Mouse (Mus musculus) stomach, embryonic 16.5 days (tissue): ENCODE measurements around the gene Tnrc6c. TPM values are rescaled to one million over a fixed set of nuclear protein-coding genes. Genes with fewer than 3 reads are reported as not detected.

Experiments used
- ATAC-seq: fragments of 200-750 bp; cut with Nextera tagmentation; 2 replicates; pipeline ENCODE4 v1.8.0; 2017; ENCODE audit warnings: moderate number of reproducible peaks, moderate TSS enrichment; ENCODE audit not compliant: insufficient read depth, low FRiP score
- H3K27ac ChIP-seq: fragments of 300-500 bp; sonication (generic); 2 replicates; pipeline ENCODE4 v1.5.1; 2014; ENCODE audit warnings: low read length
- H3K27me3 ChIP-seq: fragments of 300-500 bp; sonication (generic); 2 replicates; pipeline ENCODE4 v1.6.1; 2014; ENCODE audit warnings: low read length, control low read depth, mixed read lengths; ENCODE audit not compliant: control insufficient read depth, insufficient read depth
- H3K36me3 ChIP-seq: fragments of 300-500 bp; sonication (generic); 2 replicates; pipeline ENCODE4 v1.6.1; 2014; ENCODE audit warnings: low read length; ENCODE audit not compliant: control insufficient read depth, insufficient read depth
- H3K4me1 ChIP-seq: fragments of 300-500 bp; sonication (generic); 2 replicates; pipeline ENCODE4 v1.6.1; 2014; ENCODE audit warnings: low read length, control low read depth, mixed read lengths; ENCODE audit not compliant: control insufficient read depth, insufficient read depth
- H3K4me2 ChIP-seq: fragments of 300-500 bp; sonication (generic); 2 replicates; pipeline ENCODE4 v1.6.1; 2014; ENCODE audit warnings: low read depth, low read length, mixed read lengths
- H3K4me3 ChIP-seq: fragments of 300-500 bp; sonication (generic); replicated peaks from 2 replicates; pipeline ENCODE4 v1.5.1; 2014; ENCODE audit warnings: mild to moderate bottlenecking, low read length
- H3K9ac ChIP-seq: fragments of 300-500 bp; sonication (generic); 2 replicates; pipeline ENCODE4 v1.6.1; 2014; ENCODE audit warnings: low read length
- H3K9me3 ChIP-seq: fragments of 300-500 bp; sonication (generic); replicated peaks from 2 replicates; pipeline ENCODE4 v1.6.1; 2016; ENCODE audit warnings: low read length, control low read depth; ENCODE audit not compliant: control insufficient read depth
- WGBS: fragments of 180-500 bp; shearing (Covaris S2); extraction: QIAGEN DNeasy Blood & Tissue Kit; methylation state at CpG from one replicate; pipeline ENCODE4 v1.1.7; 2014; 5-methylcytosine and 5-hydroxymethylcytosine counted together
- polyA plus RNA-seq: library from polyadenylated mRNA; unstranded; fragments of >200 nt; fragmentation: Nextera tagmentation; extraction: Ambion mirVana; gene quantifications from 2 replicates; pipeline ENCODE4 v1.2.1, GENCODE M21; 2015

Tnrc6c gene
- polyA plus RNA-seq, 1 experiment from 2014 or later: 10.2 TPM

- H3K27ac ChIP-seq: no peak overlapping the region
- no peaks in the 10 kb centered on the region for H3K27me3 ChIP-seq
- no peak overlapping the region for H3K4me3 ChIP-seq
- ATAC-seq: no peak
- no peak overlapping the region for H3K9ac ChIP-seq
- H3K9me3 ChIP-seq: no peaks in the 10 kb centered on the region
- no peaks in the 10 kb centered on the region for H3K36me3 ChIP-seq
- WGBS: 63% methylated on average over 4 of the region's 4 CpGs
- H3K4me2 ChIP-seq: no peak overlapping the region
- H3K4me1 ChIP-seq: no peaks in the 10 kb centered on the region
These were observed 7.3 kb upstream of the Tnrc6c start for GRCm38 (mm10) chr11:117646786-117647185.

DNA sequence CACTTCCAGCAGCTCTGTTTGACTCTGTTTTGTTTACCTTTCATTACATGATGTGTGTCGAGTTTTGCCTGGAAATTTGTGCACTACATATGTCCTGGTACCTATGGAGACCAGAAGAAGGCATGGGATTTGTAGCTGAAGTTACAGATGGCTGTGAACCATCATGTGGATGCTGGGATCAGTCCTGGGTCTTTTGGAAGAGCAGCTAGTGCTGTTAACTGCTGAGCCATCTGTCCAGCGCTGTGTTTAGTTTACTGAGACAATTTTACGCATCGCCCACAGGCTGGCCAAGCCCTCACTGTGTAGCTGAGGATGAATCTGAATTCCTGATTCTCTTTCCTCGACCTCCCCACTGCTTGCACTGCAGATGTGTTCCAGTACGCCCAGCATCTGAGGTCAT is 6.1 kb upstream of the Tnrc6c start:
- Histone ChIP-seq H3K4me2 (no peak overlapping the region), H3K4me3 (no peak overlapping the region), H3K4me1 (no peaks in the 10 kb centered on the region), H3K36me3 (no peaks in the 10 kb centered on the region), H3K9me3 (no peaks in the 10 kb centered on the region), H3K27me3 (no peaks in the 10 kb centered on the region), H3K9ac (no peak overlapping the region), H3K27ac (no peak overlapping the region)
- WGBS: 63% methylated on average over 6 of the region's 6 CpGs
- ATAC-seq: no peak

DNA sequence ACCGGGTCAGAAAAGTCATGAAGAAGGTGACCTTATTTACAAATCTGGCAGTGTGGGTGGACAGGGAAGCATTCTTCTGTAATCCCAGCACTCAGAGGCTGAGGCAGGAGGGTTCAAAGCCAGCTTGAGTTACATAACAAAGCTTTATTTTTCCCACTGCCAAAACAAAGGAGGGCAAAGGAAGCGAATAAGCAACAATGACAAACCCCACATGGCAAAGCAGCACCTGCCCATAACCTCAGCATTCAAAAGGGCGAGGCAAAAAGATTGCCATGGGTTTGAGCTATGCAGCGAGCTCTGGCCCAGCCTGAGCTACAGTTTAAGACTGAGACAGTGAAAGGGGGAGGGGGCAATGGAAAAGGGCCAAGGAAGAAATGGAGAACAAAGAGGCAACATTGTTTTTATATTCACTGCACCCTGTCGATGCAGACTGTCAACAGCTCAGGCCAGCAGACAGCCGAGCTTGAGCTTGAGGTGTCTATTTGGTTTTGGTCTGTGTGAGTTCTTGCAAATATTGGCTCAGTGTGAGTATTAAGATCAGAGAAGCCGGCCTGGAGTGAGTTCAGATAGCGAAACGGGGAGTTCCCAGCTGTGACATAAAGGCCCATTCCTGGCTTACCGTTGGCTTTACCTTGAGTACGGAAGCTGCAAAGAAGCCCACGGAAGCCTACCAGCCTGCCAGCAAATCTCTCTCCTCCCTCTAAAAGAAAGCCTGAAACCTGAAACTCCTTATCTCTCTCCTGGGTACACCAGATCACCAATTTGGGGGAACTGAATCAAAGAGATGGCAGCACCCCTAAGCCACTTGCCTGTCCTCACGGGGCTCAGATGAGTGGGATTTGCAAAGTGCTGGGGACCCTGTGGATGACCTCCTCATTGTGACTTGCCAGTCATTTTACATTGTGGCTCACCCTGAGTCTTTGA is 3.1 kb upstream of the Tnrc6c start:
- Histone ChIP-seq H3K9ac (no peak overlapping the region), H3K27ac (no peak overlapping the region), H3K27me3 (no peaks in the 10 kb centered on the region), H3K9me3 (no peaks in the 10 kb centered on the region), H3K4me1 (peaks cover 5% of the 10 kb centered on the region; the same call in 1 of the 2 replicates), H3K4me3 (no peak overlapping the region), H3K36me3 (no peaks in the 10 kb centered on the region), H3K4me2 (no peak overlapping the region)
- ATAC-seq: no peak
- WGBS: 54% methylated on average over 13 of the region's 13 CpGs

GRCm38 (mm10) chr11:117652907-117653306 is 1.2 kb upstream of the Tnrc6c start:
- H3K4me3 ChIP-seq: 0 out of 2 replicates have a peak overlapping the region, but pooled peaks have one; percentile 82
- WGBS: 44% methylated on average over 3 of the region's 3 CpGs
- no peak overlapping the region for H3K27ac ChIP-seq
- peak overlapping the region; percentile 92; the same call in 1 of the 2 replicates for H3K4me2 ChIP-seq
- no peaks in the 10 kb centered on the region for H3K36me3 ChIP-seq
- peaks cover 12% of the 10 kb centered on the region for H3K4me1 ChIP-seq
- ATAC-seq: no peak
- H3K27me3 ChIP-seq: no peaks in the 10 kb centered on the region
- no peaks in the 10 kb centered on the region for H3K9me3 ChIP-seq
- no peak overlapping the region for H3K9ac ChIP-seq

GRCm38 (mm10) chr11:117654380-117654924 is 363 bp downstream of the Tnrc6c start:
- Histone ChIP-seq H3K36me3 (no peaks in the 10 kb centered on the region), H3K4me1 (peaks cover 19% of the 10 kb centered on the region), H3K4me3 (peak overlapping the region; percentile 82), H3K9ac (peak overlapping the region; percentile 98), H3K9me3 (no peaks in the 10 kb centered on the region), H3K27me3 (no peaks in the 10 kb centered on the region), H3K27ac (peak overlapping the region; percentile 97), H3K4me2 (peak overlapping the region; percentile 92)
- ATAC-seq: peak; percentile 98
- under 1% methylated on average over 60 of the region's 71 CpGs for WGBS

- peak; percentile 22 for ATAC-seq
- peak overlapping the region; percentile 91 for H3K4me2 ChIP-seq
- H3K4me3 ChIP-seq: peak overlapping the region; percentile 82
- H3K27me3 ChIP-seq: no peaks in the 10 kb centered on the region
- H3K9ac ChIP-seq: peak overlapping the region; percentile 98
- peak overlapping the region; percentile 92 for H3K27ac ChIP-seq
- H3K9me3 ChIP-seq: no peaks in the 10 kb centered on the region
- H3K4me1 ChIP-seq: peaks cover 22% of the 10 kb centered on the region
- H3K36me3 ChIP-seq: no peaks in the 10 kb centered on the region
- under 1% methylated on average over 59 of the region's 66 CpGs for WGBS
These were observed 824 bp downstream of the Tnrc6c start for GRCm38 (mm10) chr11:117654934-117655291.

DNA sequence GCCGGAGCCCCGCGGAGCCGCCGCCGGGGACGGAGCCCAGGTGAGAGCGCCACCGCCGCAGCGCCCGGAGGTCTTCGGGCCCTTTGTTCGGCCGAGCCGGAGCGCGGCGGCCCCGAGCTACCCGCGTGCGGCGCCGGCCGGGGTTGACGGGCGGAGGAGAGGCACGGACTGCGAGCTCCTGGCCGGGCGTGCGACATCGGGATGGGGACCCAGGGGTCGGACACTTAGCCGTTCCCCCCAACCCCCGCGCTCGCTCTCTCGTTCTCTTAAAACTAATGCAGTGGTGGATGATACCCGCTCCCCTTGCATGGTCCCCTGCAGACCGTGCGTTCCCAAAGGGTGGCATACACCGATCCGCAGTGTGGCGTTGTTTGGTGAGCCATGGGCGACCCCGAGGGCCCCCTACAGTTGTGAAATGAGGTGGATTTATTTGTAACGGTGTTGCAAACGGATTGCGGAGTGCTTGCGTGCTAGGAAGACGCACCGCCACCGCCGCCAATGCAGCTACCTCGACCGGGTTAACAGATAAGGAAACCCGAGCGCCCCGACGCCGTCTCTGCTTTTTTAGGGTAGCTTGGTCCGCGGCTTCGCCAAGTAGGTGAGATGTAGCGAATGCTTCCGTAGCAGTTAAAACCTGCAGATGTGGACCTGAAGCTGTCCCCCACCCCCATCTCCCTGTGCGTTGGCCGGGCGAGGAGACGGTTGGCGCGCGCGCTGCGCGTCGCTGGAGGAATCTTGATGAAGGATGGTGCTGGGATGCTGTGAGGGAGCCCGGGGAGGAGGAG is 1.4 kb downstream of the Tnrc6c start:
- Histone ChIP-seq H3K9ac (peak overlapping the region; percentile 98), H3K4me3 (peak overlapping the region; percentile 82)

GRCm38 (mm10) chr11:117656077-117656401 is 1.9 kb downstream of the Tnrc6c start:
- no peaks in the 10 kb centered on the region for H3K36me3 ChIP-seq
- peak overlapping the region; percentile 91 for H3K4me2 ChIP-seq
- WGBS: 11% methylated on average over 10 of the region's 10 CpGs
- peak overlapping the region; percentile 98 for H3K9ac ChIP-seq
- no peaks in the 10 kb centered on the region for H3K27me3 ChIP-seq
- no peaks in the 10 kb centered on the region for H3K9me3 ChIP-seq
- ATAC-seq: no peak
- peaks cover 22% of the 10 kb centered on the region for H3K4me1 ChIP-seq
- H3K4me3 ChIP-seq: peak overlapping the region; percentile 82
- no peak overlapping the region for H3K27ac ChIP-seq

More for the DNA sequence above, 1.4 kb downstream of the Tnrc6c start:
- peak overlapping the region; percentile 91 for H3K4me2 ChIP-seq
- peak overlapping the region; percentile 92 for H3K27ac ChIP-seq
- WGBS: under 1% methylated on average over 78 of the region's 80 CpGs
- no peaks in the 10 kb centered on the region for H3K9me3 ChIP-seq
- H3K36me3 ChIP-seq: no peaks in the 10 kb centered on the region
- no peaks in the 10 kb centered on the region for H3K27me3 ChIP-seq
- peaks cover 22% of the 10 kb centered on the region for H3K4me1 ChIP-seq
- ATAC-seq: 0 out of 2 replicates have a peak, but pooled peaks have one; percentile 0

GRCm38 (mm10) chr11:117658974-117659373 is 4.9 kb downstream of the Tnrc6c start:
- no peak overlapping the region for H3K4me2 ChIP-seq
- no peak overlapping the region for H3K9ac ChIP-seq
- no peaks in the 10 kb centered on the region for H3K36me3 ChIP-seq
- no peak for ATAC-seq
- H3K9me3 ChIP-seq: no peaks in the 10 kb centered on the region
- peaks cover 19% of the 10 kb centered on the region for H3K4me1 ChIP-seq
- WGBS: 41% methylated on average over 4 of the region's 4 CpGs
- H3K4me3 ChIP-seq: no peak overlapping the region
- no peak overlapping the region for H3K27ac ChIP-seq
- no peaks in the 10 kb centered on the region for H3K27me3 ChIP-seq
